ENCODE assay signal across 10 mouse cellular contexts in the genomic region with DNA sequence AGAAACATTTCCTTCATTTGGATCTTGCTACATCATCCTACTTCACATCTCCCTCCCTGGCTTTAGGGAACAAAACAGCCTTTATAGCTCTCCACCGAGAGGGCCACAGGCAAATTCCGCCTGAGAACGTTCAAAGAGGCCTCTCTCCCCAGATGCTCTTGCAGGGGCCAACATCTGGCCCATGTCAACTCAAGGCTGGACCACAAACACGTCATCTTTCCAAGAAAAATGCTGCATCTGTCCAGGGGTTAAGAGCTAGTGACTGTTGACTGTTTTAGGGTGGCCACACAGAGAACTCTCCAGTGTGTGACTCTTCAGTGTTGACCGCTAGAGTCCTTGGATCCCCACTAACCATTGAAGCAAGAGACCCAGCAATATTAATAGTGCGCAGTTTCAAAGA.
DNase-seq lines count a peak whose midpoint lies in the region; ATAC-seq and TF ChIP-seq lines count a peak whose summit lies in the region.
"Had no signal": no experiment of that assay in that cellular context is flagged by ENCODE, and none has a peak within 500 bp of the region (broad histone marks: within the 10 kb centered on the region; RNA-seq: fewer than 3 reads in every experiment).

No protein-coding gene starts in this region.

- no peak overlapping the region for H3K4me2 ChIP-seq in intestine, embryonic 14.5 days (ENCODE audit: low read length)
- H3K4me2 ChIP-seq in intestine, postnatal 0 days (replicated peaks; ENCODE audit: low read depth), result no peak overlapping the region
- H3K4me2 ChIP-seq in kidney, postnatal 0 days (ENCODE audit: low read length), result no peak overlapping the region
- H3K4me2 ChIP-seq: heart, embryonic 15.5 days; liver, embryonic 11.5 days had no signal

- no peak overlapping the region for H3K9ac ChIP-seq in intestine, embryonic 14.5 days (ENCODE audit: low read length)
- no peak overlapping the region for H3K9ac ChIP-seq in intestine, postnatal 0 days (ENCODE audit: low read depth, low read length)
- H3K9ac ChIP-seq in kidney, postnatal 0 days (ENCODE audit: low read depth, low read length), result no peak overlapping the region
- H3K9ac ChIP-seq: heart, embryonic 15.5 days had no signal

- H3K9me3 ChIP-seq in intestine, embryonic 14.5 days (ENCODE audit: control insufficient read depth, low read length), result no peaks in the 10 kb centered on the region; the same call in 1 of the 2 replicates
- H3K9me3 ChIP-seq in intestine, postnatal 0 days (ENCODE audit: control insufficient read depth), result no peaks in the 10 kb centered on the region
- no peaks in the 10 kb centered on the region for H3K9me3 ChIP-seq in kidney, postnatal 0 days (replicated peaks; ENCODE audit: low read length)
- H3K9me3 ChIP-seq: heart, embryonic 15.5 days had no signal

- no peaks in the 10 kb centered on the region for H3K36me3 ChIP-seq in intestine, embryonic 14.5 days (ENCODE audit: control insufficient read depth, insufficient read depth, low read length)
- no peaks in the 10 kb centered on the region for H3K36me3 ChIP-seq in intestine, postnatal 0 days (ENCODE audit: control insufficient read depth, insufficient read depth)
- H3K36me3 ChIP-seq in kidney, postnatal 0 days (ENCODE audit: insufficient read depth, low read length), result no peaks in the 10 kb centered on the region
- H3K36me3 ChIP-seq: heart, embryonic 15.5 days had no signal

- H3K27ac ChIP-seq in intestine, embryonic 14.5 days (ENCODE audit: low read depth), result peak overlapping the region; percentile 64; the same call in 1 of the 2 replicates
- no peak overlapping the region for H3K27ac ChIP-seq in intestine, postnatal 0 days (ENCODE audit: low read depth, low read length)
- H3K27ac ChIP-seq in kidney, postnatal 0 days, result peak overlapping the region; percentile 57
- H3K27ac ChIP-seq: heart, embryonic 15.5 days had no signal

- H3K4me1 ChIP-seq in intestine, embryonic 14.5 days (replicated peaks; ENCODE audit: control insufficient read depth, insufficient read depth, low read length), result peaks cover 5% of the 10 kb centered on the region
- no peaks in the 10 kb centered on the region for H3K4me1 ChIP-seq in intestine, postnatal 0 days (replicated peaks; ENCODE audit: control insufficient read depth, insufficient read depth, low read length)
- no peaks in the 10 kb centered on the region for H3K4me1 ChIP-seq in kidney, postnatal 0 days (replicated peaks; ENCODE audit: insufficient read depth, low read length)
- H3K4me1 ChIP-seq: heart, embryonic 15.5 days had no signal

- ATAC-seq in intestine, embryonic 14.5 days (replicated peaks; ENCODE audit: low FRiP score, low TSS enrichment, low read depth), result no peak
- ATAC-seq in intestine, postnatal 0 days, result no peak
- ATAC-seq in kidney, postnatal 0 days (replicated peaks; ENCODE audit: low FRiP score, low read depth), result peak; percentile 87

- TF ChIP-seq CTCF in intestine, postnatal 0 days (IDR thresholded peaks at IDR 0.05; ENCODE audit: low read depth), result no peak
- no peak for TF ChIP-seq CTCF in kidney, postnatal 0 days (IDR thresholded peaks at IDR 0.05; ENCODE audit: low read depth)

- H3K4me3 ChIP-seq in intestine, embryonic 14.5 days (ENCODE audit: low read depth, low read length), result no peak overlapping the region
- no peak overlapping the region for H3K4me3 ChIP-seq in intestine, postnatal 0 days (ENCODE audit: low read depth, low read length)
- H3K4me3 ChIP-seq in kidney, postnatal 0 days (replicated peaks; ENCODE audit: low read depth, low read length), result no peak overlapping the region
- H3K4me3 ChIP-seq: heart, embryonic 15.5 days had no signal

- intact Hi-C loops in heart, postnatal 10 days (cut with DNase I), result no loop called here

- H3K27me3 ChIP-seq in intestine, embryonic 14.5 days (replicated peaks; ENCODE audit: control insufficient read depth, insufficient read depth, low read length), result no peaks in the 10 kb centered on the region
- H3K27me3 ChIP-seq in intestine, postnatal 0 days (replicated peaks; ENCODE audit: control insufficient read depth, insufficient read depth, low read length), result no peaks in the 10 kb centered on the region
- H3K27me3 ChIP-seq in kidney, postnatal 0 days (ENCODE audit: insufficient read depth, low read length), result no peaks in the 10 kb centered on the region
- H3K27me3 ChIP-seq: heart, embryonic 15.5 days had no signal

- no peak for DNase-seq in intestine, embryonic 14.5 days (ENCODE audit: low spot score)
- DNase-seq in heart, postnatal 10 days, result peak; percentile 55 to 56
- DNase-seq in kidney, postnatal 0 days (ENCODE audit: low spot score), result peak; percentile 91
- peak; percentile 19 for DNase-seq in skeletal muscle tissue, adult 2 months (ENCODE audit: low read depth, low spot score)
- no peak for DNase-seq in testis, postnatal 10 days (ENCODE audit: low spot score)
- DNase-seq in adrenal gland, postnatal 10 days, result no peak
- no peak for DNase-seq in thymus, postnatal 10 days (ENCODE audit: low spot score in 2 of 2)

- 44% methylated on average over 6 of the region's 6 CpGs for WGBS in intestine, embryonic 14.5 days
- 61% methylated on average over 6 of the region's 6 CpGs for WGBS in intestine, postnatal 0 days
- 56% methylated on average over 6 of the region's 6 CpGs for WGBS in kidney, postnatal 0 days

Comparison
In these comparisons a context has a peak if more than half of its experiments do, and no peak if none do; other contexts are left out.
1. DNase-seq: peak in heart, postnatal 10 days (2 of 2), kidney, postnatal 0 days (single experiment) and skeletal muscle tissue, adult 2 months (single experiment); none in intestine, embryonic 14.5 days (single experiment), testis, postnatal 10 days (single experiment), adrenal gland, postnatal 10 days (single experiment) and thymus, postnatal 10 days (0 of 2).